Mouse (Mus musculus): ENCODE data around the gene Gm21497.
"Not testable (repeated sequence)": the region's sequence is repeated elsewhere in the genome, so short reads cannot be mapped to it uniquely, and the experiment has no call there.

Gene Gm21497

DNA sequence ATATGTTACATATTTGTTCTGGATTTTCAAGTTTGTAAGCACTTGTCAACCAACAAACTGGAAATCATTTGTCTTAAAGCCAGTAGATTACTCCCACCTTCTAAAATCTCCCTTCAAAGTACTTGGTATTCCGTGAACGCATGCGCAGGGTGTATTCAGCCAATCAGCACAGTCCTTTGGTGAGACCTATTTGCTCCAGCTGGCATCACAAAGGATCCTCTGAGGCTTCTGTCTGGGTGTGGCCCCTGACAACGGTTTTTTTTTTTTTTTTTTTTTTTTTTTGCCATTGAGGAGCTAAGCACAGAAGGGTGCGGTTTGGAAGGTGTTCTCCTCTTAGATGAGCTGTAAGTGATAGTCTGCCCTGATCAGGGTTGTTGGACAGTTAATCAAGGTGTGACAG, at the start of gene Gm21497:
Gene Gm21497 (plus strand): TSS at position 301 of the 400 bp plus-strand sequence.
- DNase-seq = not testable (repeated sequence)
